Mouse (Mus musculus): ENCODE measurements around the gene Kcnt1.

DNA sequence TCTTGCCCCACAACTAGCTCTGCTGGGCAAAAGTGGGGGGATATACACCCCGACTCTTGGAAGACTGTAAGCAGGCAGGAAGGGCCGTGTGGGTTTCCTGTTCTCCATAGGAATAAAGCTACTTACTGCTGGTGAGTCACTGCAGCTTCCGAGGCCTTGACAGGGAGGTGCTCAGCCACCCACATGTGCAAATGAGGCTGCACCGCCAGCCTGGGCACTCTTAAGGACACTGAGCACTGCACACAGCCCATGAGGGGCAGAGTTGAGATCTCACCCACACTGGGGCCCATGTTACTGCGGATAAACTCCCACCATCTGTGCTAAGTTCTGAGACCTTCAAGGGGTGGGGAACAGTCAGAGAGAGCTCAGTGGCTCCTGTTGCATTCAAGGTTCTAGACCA, 3.1 kb downstream of the Kcnt1 start:
- no peak for TF ChIP-seq EP300 (optimal IDR thresholded peaks at IDR 0.05)
- no peak for TF ChIP-seq CTCF (IDR thresholded peaks at IDR 0.05; ENCODE audit: low read depth)
